8 mouse cellular contexts compared by ENCODE assay signal in genomic region chr11:102308979-102309378, GRCm38 (mm10). TPM values are rescaled to one million over a fixed set of nuclear protein-coding genes. Genes with fewer than 3 reads are reported as not detected.
DNase-seq lines count a peak whose midpoint lies in the region; ATAC-seq lines count a peak whose summit lies in the region.

No protein-coding gene starts in this region.

- H3K27ac ChIP-seq in intestine, embryonic 14.5 days (ENCODE audit: low read depth): peak overlapping the region; percentile 60

- peaks cover 73% of the 10 kb centered on the region for H3K36me3 ChIP-seq in intestine, embryonic 14.5 days (ENCODE audit: control insufficient read depth, insufficient read depth, low read length)

- ATAC-seq in intestine, embryonic 14.5 days (replicated peaks; ENCODE audit: low FRiP score, low TSS enrichment, low read depth): peak; percentile 89
- peak; percentile 87 for ATAC-seq in megakaryocyte-erythroid progenitor cell, adult 5-6 weeks (replicated peaks; ENCODE audit: low FRiP score, low TSS enrichment, poor library complexity, severe bottlenecking)

- H3K27me3 ChIP-seq in intestine, embryonic 14.5 days (replicated peaks; ENCODE audit: control insufficient read depth, insufficient read depth, low read length): no peaks in the 10 kb centered on the region

- H3K4me2 ChIP-seq in intestine, embryonic 14.5 days (ENCODE audit: low read length): peak overlapping the region; percentile 51

- WGBS in intestine, embryonic 14.5 days: under 1% methylated on average over 27 of the region's 27 CpGs

- H3K9me3 ChIP-seq in intestine, embryonic 14.5 days (ENCODE audit: control insufficient read depth, low read length): no peaks in the 10 kb centered on the region

- peak overlapping the region; percentile 29 for H3K9ac ChIP-seq in intestine, embryonic 14.5 days (ENCODE audit: low read length)

- H3K4me1 ChIP-seq in intestine, embryonic 14.5 days (replicated peaks; ENCODE audit: control insufficient read depth, insufficient read depth, low read length): peaks cover 18% of the 10 kb centered on the region

- intact Hi-C loops in left cerebral cortex, postnatal 14 days (cut with DNase I): loop anchor here (2.0 kb wide), 2 partner anchors 102 to 122 kb away; partner anchors contain the start of gene Grn

- H3K4me3 ChIP-seq in intestine, embryonic 14.5 days (ENCODE audit: low read depth, low read length): peak overlapping the region; percentile 34

- peak; percentile 98 for DNase-seq in adrenal gland, adult 2 months
- DNase-seq in embryo, embryonic 11 days: peak; percentile 98
- peak; percentile 95 for DNase-seq in gastrocnemius, postnatal 25 days
- DNase-seq in intestine, embryonic 14.5 days (ENCODE audit: low spot score): peak; percentile 100
- DNase-seq in left cerebral cortex, postnatal 14 days (ENCODE audit: low spot score in 2 of 2): peak; percentile 98
- DNase-seq in right cerebral cortex, postnatal 14 days: peak; percentile 95
- DNase-seq in urinary bladder, postnatal 25 days (ENCODE audit: low spot score): peak; percentile 97

RNA-seq across cellular contexts. Expression of gene Ubtf, which starts 10.6 kb away (rescaled TPM):
- 100 to 1,000 TPM in 1 of 2 experiments, 10 to 100 TPM in 1; 95.9 to 110 TPM for total RNA-seq in adrenal gland, adult 2 months (2021)
- 24.2 and 25.4 TPM in 2 replicates for polyA plus RNA-seq in adrenal gland, adult 2 months (2012; rRNA removed)
- total RNA-seq in gastrocnemius, postnatal 25 days (2021): 10 to 100 TPM; 36.6 to 37.8 TPM
- 85.5 and 86.0 TPM in 2 replicates for polyA plus RNA-seq in intestine, embryonic 14.5 days (2014; fragmentation: Nextera tagmentation; extraction: Ambion mirVana)
- total RNA-seq in left cerebral cortex, postnatal 14 days (2021): 100 to 1,000 TPM; 104 to 108 TPM
- total RNA-seq in megakaryocyte-erythroid progenitor cell, adult 5-6 weeks (2014; fragmentation: Nextera tagmentation): 90.4 and 102 TPM in 2 replicates
- total RNA-seq in megakaryocyte-erythroid progenitor cell, adult 5-6 weeks (2017): 162 and 180 TPM in 2 replicates

RNA-seq across cellular contexts. Expression of gene Atxn7l3, which starts 12.5 kb away (rescaled TPM):
- total RNA-seq in adrenal gland, adult 2 months (2021): 10 to 100 TPM; 44.2 to 45.1 TPM
- 43.2 and 46.5 TPM in 2 replicates for polyA plus RNA-seq in adrenal gland, adult 2 months (2012; rRNA removed)
- total RNA-seq in gastrocnemius, postnatal 25 days (2021): 10 to 100 TPM; 12.4 to 13.1 TPM
- polyA plus RNA-seq in intestine, embryonic 14.5 days (2014; fragmentation: Nextera tagmentation; extraction: Ambion mirVana): 17.5 and 18.1 TPM in 2 replicates
- total RNA-seq in left cerebral cortex, postnatal 14 days (2021): 100 to 1,000 TPM; 180 to 196 TPM
- 23.2 and 34.0 TPM in 2 replicates for total RNA-seq in megakaryocyte-erythroid progenitor cell, adult 5-6 weeks (2014; fragmentation: Nextera tagmentation)
- 18.3 and 21.5 TPM in 2 replicates for total RNA-seq in megakaryocyte-erythroid progenitor cell, adult 5-6 weeks (2017)

RNA-seq across cellular contexts. Expression of gene Tmub2, which starts 24.2 kb away (rescaled TPM):
- 10 to 100 TPM; 57.2 to 59.4 TPM for total RNA-seq in adrenal gland, adult 2 months (2021)
- 55.8 and 58.9 TPM in 2 replicates for polyA plus RNA-seq in adrenal gland, adult 2 months (2012; rRNA removed)
- 10 to 100 TPM; 11.5 to 14.6 TPM for total RNA-seq in gastrocnemius, postnatal 25 days (2021)
- polyA plus RNA-seq in intestine, embryonic 14.5 days (2014; fragmentation: Nextera tagmentation; extraction: Ambion mirVana): 50.5 and 55.5 TPM in 2 replicates
- total RNA-seq in left cerebral cortex, postnatal 14 days (2021): 10 to 100 TPM; 66.1 to 69.5 TPM
- total RNA-seq in megakaryocyte-erythroid progenitor cell, adult 5-6 weeks (2014; fragmentation: Nextera tagmentation): 14.5 and 19.8 TPM in 2 replicates
- 10.0 and 27.4 TPM in 2 replicates for total RNA-seq in megakaryocyte-erythroid progenitor cell, adult 5-6 weeks (2017)

RNA-seq across cellular contexts. Expression of gene Asb16, which starts 40.4 kb away (rescaled TPM):
- total RNA-seq in adrenal gland, adult 2 months (2021): under 1 TPM; 0.12 to 0.45 TPM
- polyA plus RNA-seq in adrenal gland, adult 2 months (2012; rRNA removed): 0.75 and 0.95 TPM in 2 replicates
- total RNA-seq in gastrocnemius, postnatal 25 days (2021): 10 to 100 TPM; 70.0 to 71.3 TPM
- polyA plus RNA-seq in intestine, embryonic 14.5 days (2014; fragmentation: Nextera tagmentation; extraction: Ambion mirVana): 0.08 and 0.16 TPM in 2 replicates
- under 1 TPM; 0.59 to 0.72 TPM for total RNA-seq in left cerebral cortex, postnatal 14 days (2021)
- 2.2 and 2.5 TPM in 2 replicates for total RNA-seq in megakaryocyte-erythroid progenitor cell, adult 5-6 weeks (2014; fragmentation: Nextera tagmentation)
- 0.84 and 1.3 TPM in 2 replicates for total RNA-seq in megakaryocyte-erythroid progenitor cell, adult 5-6 weeks (2017)

RNA-seq across cellular contexts. Expression of gene Slc4a1, which starts 57.0 kb away (rescaled TPM):
- total RNA-seq in adrenal gland, adult 2 months (2021): under 1 TPM; 0.35 to 0.49 TPM
- polyA plus RNA-seq in adrenal gland, adult 2 months (2012; rRNA removed): 0.02 TPM in 1 of 2 replicates, not detected in the other
- total RNA-seq in gastrocnemius, postnatal 25 days (2021): under 1 TPM; 0.08 to 0.56 TPM
- 1.8 and 2.8 TPM in 2 replicates for polyA plus RNA-seq in intestine, embryonic 14.5 days (2014; fragmentation: Nextera tagmentation; extraction: Ambion mirVana)
- total RNA-seq in left cerebral cortex, postnatal 14 days (2021): 1 to 10 TPM; 1.2 to 1.3 TPM
- 0.42 and 0.46 TPM in 2 replicates for total RNA-seq in megakaryocyte-erythroid progenitor cell, adult 5-6 weeks (2014; fragmentation: Nextera tagmentation)
- total RNA-seq in megakaryocyte-erythroid progenitor cell, adult 5-6 weeks (2017): 0.27 and 6.8 TPM in 2 replicates

Comparison
In these comparisons a context has a peak if more than half of its experiments do, and no peak if none do; other contexts are left out.
1. Peak in every context shown above with its lines: DNase-seq, ATAC-seq, H3K4me3 ChIP-seq and H3K27ac ChIP-seq.